Mouse (Mus musculus) kidney, adult 2 months (tissue): ENCODE data around the gene Top3a. TPM values are rescaled to one million over a fixed set of nuclear protein-coding genes. Genes with fewer than 3 reads are reported as not detected.

Experiments
- DNase-seq: peaks from one replicate; pipeline ENCODE4 v3.0.0; 2021
- H3K27ac ChIP-seq: fragments of 200-500 bp; 2 replicates; pipeline ENCODE4 v1.5.1; 2012; ENCODE audit warnings: low read depth, low read length, control low read depth, inconsistent platforms; ENCODE audit not compliant: insufficient read depth
- H3K27me3 ChIP-seq: fragments of 200-500 bp; replicated peaks from 2 replicates; pipeline ENCODE4 v1.6.1; 2012; ENCODE audit warnings: mild to moderate bottlenecking, moderate library complexity, low read length, inconsistent platforms; ENCODE audit not compliant: control insufficient read depth, insufficient read depth
- H3K36me3 ChIP-seq: fragments of 200-500 bp; 2 replicates; pipeline ENCODE4 v1.6.1; 2012; ENCODE audit warnings: mild to moderate bottlenecking, moderate library complexity, low read length, inconsistent platforms; ENCODE audit not compliant: control insufficient read depth, insufficient read depth
- H3K4me1 ChIP-seq: fragments of 200-500 bp; 2 replicates; pipeline ENCODE4 v1.6.1; 2011; ENCODE audit warnings: low read length; ENCODE audit not compliant: control insufficient read depth, insufficient read depth
- H3K4me3 ChIP-seq: fragments of 200-500 bp; 2 replicates; pipeline ENCODE4 v1.5.1; 2011; ENCODE audit warnings: mild to moderate bottlenecking, low read depth, low read length, control low read depth; ENCODE audit not compliant: insufficient read depth
- CTCF ChIP-seq: fragments of 200-500 bp; conservative IDR thresholded peaks from 2 replicates; pipeline ENCODE4 v1.5.1; 2011; ENCODE audit warnings: low read depth, mild to moderate bottlenecking, control low read depth, low read length, moderate library complexity, mixed read lengths; ENCODE audit not compliant: insufficient read depth, insufficient read length
- POLR2A ChIP-seq: fragments of 200-500 bp; IDR thresholded peaks from one replicate; pipeline ENCODE4 v1.6.1; 2011; ENCODE audit warnings: low read depth, low read length, control low read depth
- WGBS: fragments of 180-500 bp; shearing (Covaris S2); methylation state at CpG from one replicate; pipeline ENCODE4 v1.1.7; 2018; 5-methylcytosine and 5-hydroxymethylcytosine counted together
- polyA plus RNA-seq: library from polyadenylated mRNA; depleted of rRNA; stranded (reverse); fragments of >200 nt; gene quantifications from 2 replicates; pipeline ENCODE4 v1.2.3, GENCODE M21; 2012

Gene Top3a
- polyA plus RNA-seq, 1 experiment: 5.8 TPM

DNA sequence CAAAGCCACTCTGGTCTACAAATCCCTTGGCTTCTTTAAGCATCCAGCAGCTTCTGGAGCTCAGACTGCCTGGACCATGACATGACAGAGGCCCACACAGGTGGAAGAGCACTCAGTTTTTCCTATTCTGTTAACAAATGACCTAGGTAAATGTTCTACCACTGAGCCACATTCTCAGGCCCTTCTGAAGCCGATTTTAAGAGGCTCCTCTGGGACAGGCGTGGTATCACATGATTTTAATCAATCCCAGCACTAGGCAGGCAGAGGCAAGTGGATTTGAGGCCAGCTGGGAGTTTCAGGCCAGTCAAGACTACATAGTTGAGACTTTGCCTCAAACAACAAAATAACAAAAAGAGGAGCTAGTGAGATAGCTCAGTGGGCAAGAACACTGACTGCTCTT lies 13.3 kb upstream of the Top3a start:
- no peaks in the 10 kb centered on the region for H3K27me3 ChIP-seq
- H3K36me3 ChIP-seq: peaks cover 7% of the 10 kb centered on the region; the same call in 1 of the 2 replicates
- peak; percentile 42 for DNase-seq
- no peak overlapping the region for H3K27ac ChIP-seq
- peaks cover 7% of the 10 kb centered on the region; the same call in 1 of the 2 replicates for H3K4me1 ChIP-seq
- 49% methylated on average over 2 of the region's 2 CpGs for WGBS
- TF ChIP-seq CTCF: no peak
- TF ChIP-seq POLR2A: no peak
- no peak overlapping the region for H3K4me3 ChIP-seq

DNA sequence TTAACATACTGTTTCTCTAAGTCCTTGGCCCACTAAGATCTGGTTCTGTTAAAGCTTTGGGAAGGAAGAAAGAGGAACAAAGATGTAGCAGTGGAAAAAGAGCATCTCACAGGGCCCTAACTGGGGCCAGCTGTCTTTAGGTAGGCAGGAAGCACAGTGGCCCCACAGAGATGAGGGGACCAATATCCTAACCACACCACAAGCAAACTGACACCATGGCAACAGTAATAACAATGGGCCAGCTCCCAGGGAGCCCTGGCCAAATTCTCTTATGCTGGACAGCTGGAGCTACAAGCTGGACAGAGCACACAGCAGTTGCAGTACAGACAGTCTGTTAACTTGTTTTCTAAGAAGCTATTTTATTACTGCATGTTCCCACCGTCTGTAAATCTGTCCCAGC lies 10.4 kb upstream of the Top3a start:
- no peak overlapping the region for H3K4me3 ChIP-seq
- H3K36me3 ChIP-seq: peaks cover 6% of the 10 kb centered on the region; the same call in 1 of the 2 replicates
- H3K4me1 ChIP-seq: peaks cover 7% of the 10 kb centered on the region; the same call in 1 of the 2 replicates
- no peak overlapping the region for H3K27ac ChIP-seq
- 39% methylated on average over 1 of the region's 1 CpGs for WGBS
- no peak for DNase-seq
- no peaks in the 10 kb centered on the region for H3K27me3 ChIP-seq
- TF ChIP-seq CTCF (no peak), POLR2A (no peak)

DNA sequence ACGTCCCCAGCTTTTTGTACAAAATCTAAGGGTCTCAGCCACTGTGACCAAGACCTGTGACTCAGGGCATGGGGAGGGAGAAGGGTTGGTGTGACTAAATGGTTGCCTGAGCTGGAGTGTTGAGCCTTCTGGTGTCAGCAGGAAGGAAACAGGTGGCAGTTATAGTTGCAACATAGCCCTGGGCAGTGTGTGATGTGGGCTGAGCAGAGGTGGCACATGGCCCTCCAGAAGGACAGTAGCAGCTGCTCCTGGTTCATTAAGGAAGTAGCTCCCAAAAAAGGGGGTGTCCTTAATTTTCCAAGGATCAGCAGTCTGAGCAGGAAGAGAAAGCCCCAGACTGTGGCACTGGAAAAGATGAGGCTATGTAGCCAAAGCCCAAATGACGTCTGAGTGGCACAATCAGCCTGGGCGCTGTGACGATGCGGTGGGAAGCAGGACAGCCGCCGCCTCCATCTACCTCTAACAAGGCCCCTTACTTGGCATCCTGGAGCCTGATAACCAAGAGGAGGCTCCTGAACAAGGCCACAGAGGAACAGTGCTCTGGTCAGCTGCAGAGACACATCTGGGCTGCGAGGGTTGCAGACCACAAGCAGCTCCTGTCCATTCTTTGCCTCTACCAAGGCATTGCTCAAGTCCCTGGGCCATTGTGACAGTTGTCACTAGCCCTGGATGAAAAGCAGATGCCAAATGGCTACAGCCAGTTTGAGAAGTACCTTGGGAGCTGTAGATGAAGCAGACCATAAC lies 7.2 kb upstream of the Top3a start:
- no peak for DNase-seq
- Histone ChIP-seq H3K4me1 (peaks cover 21% of the 10 kb centered on the region; the same call in 1 of the 2 replicates), H3K36me3 (peaks cover 6% of the 10 kb centered on the region; the same call in 1 of the 2 replicates), H3K27ac (no peak overlapping the region), H3K4me3 (no peak overlapping the region), H3K27me3 (no peaks in the 10 kb centered on the region)
- 86% methylated on average over 8 of the region's 8 CpGs for WGBS
- TF ChIP-seq POLR2A: no peak
- TF ChIP-seq CTCF: no peak

DNA sequence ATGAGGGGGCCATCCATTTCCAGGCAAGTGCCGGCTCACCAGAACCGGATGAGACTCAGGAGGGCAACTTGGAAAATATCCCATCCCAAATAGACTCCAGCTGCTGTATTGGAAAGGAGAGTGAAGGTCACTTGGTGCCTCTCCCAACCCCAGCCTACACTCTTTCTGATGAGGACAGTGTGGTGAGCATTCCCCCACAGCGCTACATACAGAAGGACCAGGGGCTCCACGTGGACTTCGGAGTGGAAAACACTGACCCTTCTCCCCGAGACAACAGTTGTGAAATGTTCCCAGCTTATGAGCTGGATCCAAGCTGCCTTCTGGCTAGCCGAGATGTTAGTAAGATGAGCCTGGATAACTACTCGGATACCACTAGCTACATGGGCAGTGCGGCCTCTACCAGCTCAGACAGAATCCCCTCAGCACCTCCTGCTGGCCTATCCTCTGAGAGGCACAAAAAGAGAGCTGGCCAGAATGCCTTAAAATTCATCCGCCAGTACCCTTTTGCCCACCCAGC lies 2.6 kb upstream of the Top3a start:
- Histone ChIP-seq H3K4me1 (peaks cover 35% of the 10 kb centered on the region), H3K4me3 (peak overlapping the region; percentile 18; the same call in 1 of the 2 replicates), H3K36me3 (no peaks in the 10 kb centered on the region), H3K27ac (no peak overlapping the region), H3K27me3 (no peaks in the 10 kb centered on the region)
- 56% methylated on average over 10 of the region's 10 CpGs for WGBS
- no peak for DNase-seq
- TF ChIP-seq CTCF: no peak
- TF ChIP-seq POLR2A: no peak

DNA sequence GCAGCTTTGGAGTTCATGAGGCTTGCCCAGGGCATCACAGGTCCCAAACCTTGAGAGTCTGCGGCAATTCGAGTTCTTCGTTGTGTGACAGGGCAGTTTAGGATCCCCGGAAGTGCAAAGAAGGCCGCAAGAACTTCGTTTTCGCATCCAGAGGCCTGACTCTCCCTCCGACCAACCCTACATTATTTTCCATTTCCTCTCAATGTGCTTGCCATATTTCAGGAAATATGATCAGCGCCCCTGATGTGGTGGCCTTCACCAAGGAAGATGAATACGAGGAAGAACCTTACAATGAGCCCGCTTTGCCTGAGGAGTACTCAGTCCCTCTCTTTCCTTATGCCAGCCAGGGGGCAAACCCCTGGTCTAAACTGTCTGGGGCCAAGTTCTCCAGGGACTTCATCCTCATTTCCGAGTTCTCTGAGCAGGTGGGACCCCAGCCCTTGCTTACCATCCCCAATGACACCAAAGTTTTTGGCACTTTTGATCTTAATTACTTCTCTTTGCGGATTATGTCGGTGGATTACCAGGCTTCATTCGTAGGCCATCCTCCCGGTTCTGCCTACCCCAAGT lies 721 bp upstream of the Top3a start:
- no peak for DNase-seq
- no peaks in the 10 kb centered on the region for H3K36me3 ChIP-seq
- H3K27me3 ChIP-seq: no peaks in the 10 kb centered on the region
- H3K4me3 ChIP-seq: peak overlapping the region; percentile 63
- H3K27ac ChIP-seq: peak overlapping the region; percentile 93
- TF ChIP-seq POLR2A (no peak), CTCF (no peak)
- peaks cover 35% of the 10 kb centered on the region for H3K4me1 ChIP-seq
- 22% methylated on average over 16 of the region's 16 CpGs for WGBS

DNA sequence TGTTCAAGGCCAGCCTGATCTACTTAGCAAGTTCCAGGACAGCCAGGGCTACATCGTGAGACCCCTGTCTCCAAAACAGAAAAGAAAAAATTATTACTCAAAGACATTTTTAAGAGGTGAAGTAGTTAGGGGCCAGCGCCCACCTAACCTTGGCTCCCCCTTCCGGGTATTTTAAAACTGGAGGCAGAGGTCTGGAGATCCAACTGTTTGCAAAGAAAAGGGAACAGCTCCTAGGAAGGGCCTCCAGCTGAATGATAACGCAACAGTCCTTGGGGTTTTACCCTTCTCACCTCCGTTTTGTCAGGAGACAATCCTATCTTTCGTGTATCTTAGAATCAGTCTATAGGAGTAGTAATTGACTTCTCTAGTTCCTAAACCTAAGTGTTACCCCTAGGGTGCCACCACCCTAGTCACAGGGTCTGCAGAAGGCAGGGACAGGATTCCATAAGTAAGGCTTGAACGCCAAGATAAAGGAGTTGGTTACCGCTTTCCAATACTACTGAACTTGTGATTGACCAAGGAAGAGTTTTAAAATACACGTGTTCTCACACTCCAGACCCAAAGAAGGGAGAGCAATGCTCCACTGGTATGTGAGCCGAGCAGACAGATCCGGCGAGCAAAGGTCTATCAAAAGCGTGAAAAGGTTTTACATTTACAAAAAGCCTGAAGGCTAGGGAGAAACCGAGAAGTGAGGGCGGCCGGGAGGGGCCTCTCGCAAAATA lies 897 bp downstream of the Top3a start:
- TF ChIP-seq CTCF (no peak), POLR2A (no peak)
- Histone ChIP-seq H3K4me3 (peak overlapping the region; percentile 63), H3K27ac (peak overlapping the region; percentile 28; the same call in 1 of the 2 replicates), H3K36me3 (no peaks in the 10 kb centered on the region), H3K27me3 (no peaks in the 10 kb centered on the region), H3K4me1 (peaks cover 35% of the 10 kb centered on the region)
- peak; percentile 89 for DNase-seq
- 2% methylated on average over 17 of the region's 17 CpGs for WGBS
